Mouse (Mus musculus) hindbrain, embryonic 13.5 days (tissue): ENCODE data around the gene Metrnl. TPM values are rescaled to one million over a fixed set of nuclear protein-coding genes. Genes with fewer than 3 reads are reported as not detected.
"Not testable (repeated sequence)": the region's sequence is repeated elsewhere in the genome, so short reads cannot be mapped to it uniquely, and the experiment has no call there.

ENCODE experiments used
- ATAC-seq: fragments of 200-750 bp; cut with Nextera tagmentation; 2 replicates; pipeline ENCODE4 v1.8.0; 2017; ENCODE audit warnings: moderate TSS enrichment; ENCODE audit not compliant: low FRiP score
- H3K27ac ChIP-seq: fragments of 300-500 bp; sonication (generic); 2 replicates; pipeline ENCODE4 v1.5.1; 2015; ENCODE audit warnings: inconsistent platforms, mild to moderate bottlenecking, moderate library complexity
- H3K27me3 ChIP-seq: fragments of 300-500 bp; sonication (generic); 2 replicates; pipeline ENCODE4 v1.6.1; 2015; ENCODE audit warnings: mild to moderate bottlenecking, inconsistent platforms
- H3K36me3 ChIP-seq: fragments of 300-500 bp; sonication (generic); 2 replicates; pipeline ENCODE4 v1.6.1; 2015; ENCODE audit warnings: mild to moderate bottlenecking, inconsistent platforms
- H3K4me1 ChIP-seq: fragments of 300-500 bp; sonication (generic); replicated peaks from 2 replicates; pipeline ENCODE4 v1.6.1; 2015; ENCODE audit warnings: inconsistent platforms
- H3K4me2 ChIP-seq: fragments of 300-500 bp; sonication (generic); 2 replicates; pipeline ENCODE4 v1.6.1; 2015; ENCODE audit warnings: inconsistent platforms, mild to moderate bottlenecking, moderate library complexity
- H3K4me3 ChIP-seq: fragments of 300-500 bp; sonication (generic); 2 replicates; pipeline ENCODE4 v1.5.1; 2015; ENCODE audit warnings: mild to moderate bottlenecking, inconsistent platforms
- H3K9ac ChIP-seq: fragments of 300-500 bp; sonication (generic); 2 replicates; pipeline ENCODE4 v1.6.1; 2015; ENCODE audit warnings: mild to moderate bottlenecking, inconsistent platforms
- H3K9me3 ChIP-seq: fragments of 300-500 bp; sonication (generic); 2 replicates; pipeline ENCODE4 v1.6.1; 2016; ENCODE audit warnings: inconsistent platforms
- WGBS: fragments of 180-500 bp; shearing (Covaris S2); methylation state at CpG from one replicate; pipeline ENCODE4 v1.1.7; 2015; 5-methylcytosine and 5-hydroxymethylcytosine counted together
- polyA plus RNA-seq: library from polyadenylated mRNA; unstranded; fragments of >200 nt; fragmentation: Nextera tagmentation; extraction: Ambion mirVana; gene quantifications from 2 replicates; pipeline ENCODE4 v1.2.1, GENCODE M21; 2015

Gene Metrnl
- 15.9 and 17.2 TPM in 2 replicates for polyA plus RNA-seq

DNA sequence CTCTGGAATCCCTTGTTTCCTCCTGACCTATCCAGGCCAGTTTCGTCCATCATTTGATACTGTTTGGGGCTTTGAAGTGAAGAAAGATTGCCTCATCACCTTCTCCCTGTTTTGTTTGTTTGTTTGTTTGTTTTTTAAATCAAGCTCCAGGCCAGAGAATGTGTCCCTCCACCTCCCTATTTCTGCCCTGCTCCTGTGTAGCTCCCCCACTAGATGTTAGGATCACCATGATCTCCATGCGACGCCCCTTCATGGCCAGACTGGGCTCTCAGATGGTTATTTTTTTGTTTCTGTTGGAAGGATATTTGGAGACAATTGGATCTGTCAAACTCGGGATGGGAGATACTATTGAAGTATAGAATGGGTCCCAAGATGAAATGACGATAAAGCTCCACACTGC, at the start of gene Metrnl:
TSS of gene Metrnl (plus strand) at position 301 of the 400 bp plus-strand sequence.
- H3K36me3 ChIP-seq: no peaks in the 10 kb centered on the region
- peak within 1 kb of the TSS; percentile 73 for H3K4me3 ChIP-seq
- H3K4me2 ChIP-seq: peak within 1 kb of the TSS; percentile 97
- 85% methylated on average over 5 of the region's 5 CpGs for WGBS
- H3K9me3 ChIP-seq: no peaks in the 10 kb centered on the region
- no peak within 1 kb of the TSS; the same call in 1 of the 2 replicates for H3K27ac ChIP-seq
- H3K4me1 ChIP-seq: peaks cover 20% of the 10 kb centered on the region
- H3K9ac ChIP-seq: peak within 1 kb of the TSS; percentile 75
- H3K27me3 ChIP-seq: peaks cover 51% of the 10 kb centered on the region
- ATAC-seq: no peak

DNA sequence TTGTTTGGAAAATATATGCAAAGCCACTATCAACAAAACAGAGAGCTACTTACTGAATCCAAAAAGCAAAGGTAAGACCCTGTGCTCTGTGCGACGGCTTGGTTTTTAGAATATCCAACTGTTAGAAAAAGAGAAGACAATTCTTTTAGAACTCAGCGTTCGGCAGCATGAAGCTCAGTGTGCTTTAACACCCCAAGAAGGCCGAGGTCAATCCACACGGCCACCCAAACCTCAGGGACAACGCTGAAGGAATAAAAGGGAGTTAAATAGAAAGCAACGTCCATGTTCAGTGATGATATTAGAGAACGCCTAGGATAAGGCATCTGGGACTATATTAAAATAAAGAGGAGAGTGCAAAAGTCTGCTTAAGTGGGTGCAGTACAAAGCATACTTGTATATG, 49.8 kb upstream of the Metrnl start:
- no peaks in the 10 kb centered on the region for H3K9me3 ChIP-seq
- H3K4me2 ChIP-seq: no peak overlapping the region
- WGBS: 96% methylated on average over 9 of the region's 9 CpGs
- H3K27me3 ChIP-seq: no peaks in the 10 kb centered on the region
- ATAC-seq: no peak
- H3K4me3 ChIP-seq: no peak overlapping the region
- H3K36me3 ChIP-seq: 0 out of 2 replicates have a peak, but pooled peaks cover 9% of the 10 kb centered on the region
- no peak overlapping the region for H3K9ac ChIP-seq
- H3K4me1 ChIP-seq: no peaks in the 10 kb centered on the region
- no peak overlapping the region for H3K27ac ChIP-seq

DNA sequence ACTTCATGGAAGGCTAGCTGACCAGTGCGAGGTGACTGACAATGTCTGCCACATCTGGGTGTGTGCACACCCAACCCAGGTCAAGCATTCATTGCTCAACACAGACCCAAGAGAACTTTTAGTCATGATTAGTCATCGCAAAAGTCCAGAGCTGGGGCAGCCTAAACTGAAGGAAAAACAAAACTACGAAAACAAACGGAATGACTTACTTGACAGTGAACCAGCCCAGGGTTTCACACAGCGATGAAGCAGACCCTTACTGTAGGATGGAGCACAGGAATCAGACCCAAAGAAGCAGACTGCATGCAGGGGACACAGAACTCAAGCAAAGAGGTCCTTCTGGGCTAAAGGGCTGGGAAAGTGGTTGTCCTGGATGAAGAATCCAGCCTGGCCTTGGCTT, 49.4 kb upstream of the Metrnl start:
- ATAC-seq: no peak
- no peak overlapping the region for H3K4me3 ChIP-seq
- 93% methylated on average over 5 of the region's 5 CpGs for WGBS
- H3K36me3 ChIP-seq: 0 out of 2 replicates have a peak, but pooled peaks cover 9% of the 10 kb centered on the region
- no peaks in the 10 kb centered on the region for H3K4me1 ChIP-seq
- no peak overlapping the region for H3K27ac ChIP-seq
- H3K4me2 ChIP-seq: no peak overlapping the region
- no peak overlapping the region for H3K9ac ChIP-seq
- no peaks in the 10 kb centered on the region for H3K9me3 ChIP-seq
- no peaks in the 10 kb centered on the region for H3K27me3 ChIP-seq

DNA sequence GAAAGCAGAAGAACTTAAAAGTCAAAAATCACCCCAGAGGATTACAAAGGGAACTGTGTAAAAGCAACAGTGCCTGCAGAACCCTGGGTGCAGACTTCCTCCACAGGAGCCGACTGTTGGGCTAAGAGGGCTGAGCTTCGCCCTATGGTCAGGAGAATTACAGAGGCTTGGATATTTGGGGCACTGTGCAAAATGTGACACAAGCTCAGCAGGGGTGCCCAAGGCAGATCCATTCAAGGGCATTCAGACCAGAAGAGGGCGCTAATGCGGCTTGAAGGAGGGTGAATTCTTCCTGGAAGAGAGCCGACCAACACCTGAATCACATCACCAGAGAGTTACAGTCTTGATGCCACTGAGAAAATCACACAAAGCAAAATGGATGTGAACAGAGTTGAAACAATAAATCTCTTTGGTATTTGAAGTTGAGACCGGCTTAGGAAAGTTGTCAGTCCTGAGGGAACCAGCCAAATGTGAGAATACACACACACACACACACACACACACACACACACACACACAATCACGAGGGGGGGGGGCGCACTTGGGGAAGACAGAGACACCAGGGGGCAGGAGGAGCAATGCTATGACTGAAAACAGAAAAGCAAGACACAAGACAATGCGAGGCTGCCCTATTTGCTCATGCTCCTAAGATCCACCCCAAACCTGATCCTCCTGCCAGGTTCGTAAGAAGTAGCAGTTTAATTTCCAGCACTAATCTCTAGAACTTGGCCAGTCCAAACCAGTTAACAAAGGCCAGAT, 48.6 kb upstream of the Metrnl start:
- H3K27ac ChIP-seq: no peak overlapping the region
- H3K36me3 ChIP-seq: 0 out of 2 replicates have a peak, but pooled peaks cover 9% of the 10 kb centered on the region
- 65% methylated on average over 10 of the region's 10 CpGs for WGBS
- no peak for ATAC-seq
- no peak overlapping the region for H3K9ac ChIP-seq
- H3K27me3 ChIP-seq: no peaks in the 10 kb centered on the region
- H3K4me2 ChIP-seq: no peak overlapping the region
- H3K9me3 ChIP-seq: no peaks in the 10 kb centered on the region
- H3K4me1 ChIP-seq: no peaks in the 10 kb centered on the region
- no peak overlapping the region for H3K4me3 ChIP-seq

- no peaks in the 10 kb centered on the region for H3K9me3 ChIP-seq
- H3K4me3 ChIP-seq: no peak overlapping the region
- H3K4me1 ChIP-seq: no peaks in the 10 kb centered on the region
- WGBS: 65% methylated on average over 4 of the region's 4 CpGs
- H3K9ac ChIP-seq: no peak overlapping the region
- no peak for ATAC-seq
- H3K27ac ChIP-seq: no peak overlapping the region
- no peak overlapping the region for H3K4me2 ChIP-seq
- no peaks in the 10 kb centered on the region for H3K27me3 ChIP-seq
- H3K36me3 ChIP-seq: 0 out of 2 replicates have a peak, but pooled peaks cover 9% of the 10 kb centered on the region
These were observed 47.7 kb upstream of the Metrnl start for GRCm38 (mm10) chr11:121653631-121654030.

DNA sequence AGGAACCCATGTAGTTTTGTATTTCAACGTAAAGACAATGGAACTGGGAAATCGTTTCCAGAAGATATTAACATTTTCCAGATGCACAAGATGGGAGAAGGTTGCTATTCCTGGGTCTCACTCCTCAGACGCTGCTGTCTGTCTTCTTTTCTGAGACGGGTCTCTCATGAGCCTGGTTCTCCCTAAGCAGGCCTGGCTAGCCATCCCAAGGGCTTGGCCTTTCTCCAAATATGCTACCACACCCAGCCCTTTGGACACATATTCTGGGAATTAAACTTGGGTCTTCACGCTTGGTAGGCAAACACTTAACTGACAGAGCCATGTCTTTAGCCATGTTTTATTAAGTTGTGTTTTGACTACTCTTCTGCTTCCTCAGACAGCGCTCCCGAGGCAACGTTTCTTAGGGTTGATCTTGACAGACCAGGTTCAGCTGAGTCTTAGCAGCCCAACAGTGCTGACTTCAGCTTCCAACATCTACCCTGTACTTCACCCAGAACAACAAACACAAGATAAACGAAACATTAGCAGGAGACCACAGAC, 46.9 kb upstream of the Metrnl start:
- WGBS: 86% methylated on average over 9 of the region's 9 CpGs
- Histone ChIP-seq H3K27ac (no peak overlapping the region), H3K9me3 (no peaks in the 10 kb centered on the region), H3K4me2 (no peak overlapping the region), H3K27me3 (no peaks in the 10 kb centered on the region), H3K36me3 (0 out of 2 replicates have a peak, but pooled peaks cover 6% of the 10 kb centered on the region), H3K4me1 (no peaks in the 10 kb centered on the region), H3K9ac (no peak overlapping the region), H3K4me3 (no peak overlapping the region)
- no peak for ATAC-seq

GRCm38 (mm10) chr11:121655166-121655806, 46.1 kb upstream of the Metrnl start:
- no peak overlapping the region for H3K9ac ChIP-seq
- peaks cover 3% of the 10 kb centered on the region; the same call in 1 of the 2 replicates for H3K36me3 ChIP-seq
- no peaks in the 10 kb centered on the region for H3K4me1 ChIP-seq
- H3K4me2 ChIP-seq: no peak overlapping the region
- 83% methylated on average over 6 of the region's 6 CpGs for WGBS
- no peaks in the 10 kb centered on the region for H3K9me3 ChIP-seq
- no peak overlapping the region for H3K27ac ChIP-seq
- no peak overlapping the region for H3K4me3 ChIP-seq
- no peak for ATAC-seq
- H3K27me3 ChIP-seq: no peaks in the 10 kb centered on the region

DNA sequence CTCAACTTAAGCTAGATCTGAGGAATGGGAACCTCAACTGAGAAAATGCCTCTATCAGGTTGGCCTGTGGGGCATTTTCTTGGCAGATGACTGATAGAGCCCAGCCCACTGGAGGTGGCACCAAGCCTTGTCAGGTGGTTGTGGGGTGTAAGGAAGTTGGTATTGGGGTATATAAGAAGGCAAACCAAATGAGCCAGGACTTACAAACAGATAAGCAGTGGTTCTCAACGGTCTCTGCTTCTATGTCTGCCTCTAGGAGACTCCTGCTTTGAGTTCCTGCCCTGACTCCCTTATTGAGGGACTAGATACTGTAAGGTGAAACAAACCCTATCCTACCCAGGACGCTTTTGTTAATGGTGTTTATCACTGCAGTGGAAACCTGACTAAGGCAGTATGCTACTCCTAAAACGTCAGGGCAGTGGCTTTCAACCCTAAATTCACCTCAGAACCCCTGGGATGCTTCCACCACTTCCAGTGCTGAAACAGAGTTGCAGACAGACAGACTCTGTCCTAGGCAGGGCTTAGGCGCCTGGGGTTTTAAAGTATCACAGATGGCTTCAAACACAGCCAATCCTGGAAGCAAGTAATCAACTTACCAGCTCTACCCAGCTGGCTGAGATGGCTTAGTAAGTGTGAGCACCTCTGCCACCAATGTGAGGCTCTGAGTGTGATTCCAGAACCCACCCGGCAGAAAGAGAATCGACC, 45.4 kb upstream of the Metrnl start:
- no peak overlapping the region for H3K4me2 ChIP-seq
- peaks cover 3% of the 10 kb centered on the region; the same call in 1 of the 2 replicates for H3K36me3 ChIP-seq
- no peak overlapping the region for H3K4me3 ChIP-seq
- no peaks in the 10 kb centered on the region for H3K27me3 ChIP-seq
- H3K9ac ChIP-seq: no peak overlapping the region
- H3K27ac ChIP-seq: no peak overlapping the region
- 85% methylated on average over 6 of the region's 6 CpGs for WGBS
- no peak for ATAC-seq
- H3K4me1 ChIP-seq: no peaks in the 10 kb centered on the region
- H3K9me3 ChIP-seq: no peaks in the 10 kb centered on the region

DNA sequence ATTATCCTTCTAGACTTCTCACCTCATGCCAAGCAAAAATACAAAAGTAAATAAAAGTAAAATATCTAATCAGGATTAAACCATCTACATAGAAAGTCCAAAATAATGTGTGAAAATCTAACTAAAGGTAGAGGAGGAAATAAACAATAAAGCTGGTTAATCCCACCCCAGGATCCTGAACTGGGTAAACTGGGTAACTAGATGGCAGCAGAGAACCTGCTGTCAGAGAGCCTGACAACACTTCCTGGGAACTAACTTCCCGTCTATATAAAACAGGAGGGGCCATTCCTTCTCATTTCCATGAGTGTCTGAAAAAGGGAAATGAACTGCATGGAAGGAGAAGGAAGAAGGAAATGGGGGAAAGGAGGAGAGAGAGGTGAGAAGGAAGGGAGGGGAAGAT, 43.2 kb upstream of the Metrnl start:
- Histone ChIP-seq H3K9me3 (no peaks in the 10 kb centered on the region), H3K4me3 (no peak overlapping the region), H3K9ac (no peak overlapping the region), H3K27me3 (no peaks in the 10 kb centered on the region), H3K36me3 (peaks cover 13% of the 10 kb centered on the region; the same call in 1 of the 2 replicates), H3K4me1 (no peaks in the 10 kb centered on the region), H3K27ac (no peak overlapping the region), H3K4me2 (no peak overlapping the region)
- 50% methylated on average over 1 of the region's 1 CpGs for WGBS
- ATAC-seq: no peak

DNA sequence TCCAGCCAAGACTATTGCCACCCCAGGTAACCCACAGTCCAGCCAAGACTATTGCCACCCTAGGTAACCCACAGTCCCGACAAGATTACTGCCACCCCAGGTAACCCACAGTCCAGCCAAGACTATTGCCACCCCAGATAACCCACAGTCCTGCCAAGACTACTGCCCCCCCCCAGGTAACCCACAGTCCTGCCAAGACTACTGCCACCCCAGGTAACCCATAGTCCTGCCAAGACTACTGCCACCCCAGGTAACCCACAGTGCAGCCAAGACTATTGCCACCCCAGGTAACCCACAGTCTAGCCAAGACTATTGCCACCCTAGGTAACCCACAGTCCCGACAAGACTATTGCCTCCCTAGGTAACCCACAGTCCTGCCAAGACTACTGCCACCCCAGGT, 40.7 kb upstream of the Metrnl start:
- not testable (repeated sequence) for H3K27me3 ChIP-seq, H3K4me1 ChIP-seq, H3K27ac ChIP-seq, ATAC-seq, H3K9me3 ChIP-seq, H3K4me3 ChIP-seq, H3K4me2 ChIP-seq, H3K9ac ChIP-seq
- 100% methylated on average over 2 of the region's 2 CpGs for WGBS
- H3K36me3 ChIP-seq: peaks cover 16% of the 10 kb centered on the region; the same call in 1 of the 2 replicates

- H3K27me3 ChIP-seq: no peaks in the 10 kb centered on the region
- no peak overlapping the region for H3K4me3 ChIP-seq
- H3K9ac ChIP-seq: no peak overlapping the region
- ATAC-seq: no peak
- no peaks in the 10 kb centered on the region for H3K4me1 ChIP-seq
- no peak overlapping the region for H3K4me2 ChIP-seq
- H3K36me3 ChIP-seq: peaks cover 14% of the 10 kb centered on the region; the same call in 1 of the 2 replicates
- 89% methylated on average over 2 of the region's 2 CpGs for WGBS
- no peak overlapping the region for H3K27ac ChIP-seq
- H3K9me3 ChIP-seq: no peaks in the 10 kb centered on the region
These were observed 40.2 kb upstream of the Metrnl start for GRCm38 (mm10) chr11:121661116-121661515.

DNA sequence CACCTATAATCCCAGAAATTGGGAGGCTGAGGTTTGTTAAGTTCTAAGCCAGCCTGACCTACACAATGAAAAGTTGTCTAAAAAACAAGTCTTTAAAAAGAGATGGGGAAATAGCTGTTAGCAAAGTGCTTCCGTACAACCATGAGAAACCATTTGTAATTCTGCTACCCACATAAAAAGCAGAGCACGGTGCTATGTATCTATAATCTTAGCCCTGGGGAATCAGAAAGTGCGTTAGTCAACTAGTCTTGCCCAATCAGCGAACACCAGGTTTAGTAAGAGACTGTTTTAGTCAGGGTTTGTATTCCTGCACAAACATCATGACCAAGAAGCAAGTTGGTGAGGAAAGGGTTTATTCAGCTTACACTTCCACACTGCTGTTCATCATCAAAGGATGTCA, 33.8 kb upstream of the Metrnl start:
- no peak overlapping the region for H3K4me2 ChIP-seq
- H3K9me3 ChIP-seq: no peaks in the 10 kb centered on the region
- H3K4me1 ChIP-seq: peaks cover 6% of the 10 kb centered on the region
- H3K27me3 ChIP-seq: no peaks in the 10 kb centered on the region
- no peak overlapping the region for H3K9ac ChIP-seq
- no peak overlapping the region for H3K27ac ChIP-seq
- WGBS: 96% methylated on average over 4 of the region's 4 CpGs
- peaks cover 10% of the 10 kb centered on the region for H3K36me3 ChIP-seq
- ATAC-seq: no peak
- no peak overlapping the region for H3K4me3 ChIP-seq
